Mouse (Mus musculus) left cerebral cortex, adult 9 months (tissue): ENCODE measurements at regions not wholly inside any gene's neighbourhood (a gene's known extent, or its start where the extent isn't known, plus 50 kb on each side); places are given as distances from the start of the nearest gene placed in this dataset.

Experiments
- DNase-seq, 2 experiments: peaks; one replicate each; pipeline ENCODE4 v3.0.0; 2022; ENCODE audit warnings: low spot score in 2 of 2

GRCm38 (mm10) chr10:21482659-21483058, 105.6 kb downstream of the Aldh8a1 start:
- DNase-seq = no peak

- no peak for DNase-seq
These were observed 106.3 kb downstream of the Aldh8a1 start for GRCm38 (mm10) chr10:21483373-21483772.

- no peak for DNase-seq
These were observed 104.5 kb upstream of the 1700020N01Rik start for GRCm38 (mm10) chr10:21488374-21488930.

GRCm38 (mm10) chr10:21490910-21491309, 102.0 kb upstream of the 1700020N01Rik start:
- DNase-seq = no peak

- no peak for DNase-seq
These were observed 100.6 kb upstream of the 1700020N01Rik start for GRCm38 (mm10) chr10:21492254-21492894.

GRCm38 (mm10) chr10:21494536-21494935, 98.4 kb upstream of the 1700020N01Rik start:
- no peak for DNase-seq

- no peak for DNase-seq
These were observed 95.8 kb upstream of the 1700020N01Rik start for GRCm38 (mm10) chr10:21497110-21497509.

- no peak for DNase-seq
These were observed 94.8 kb upstream of the 1700020N01Rik start for GRCm38 (mm10) chr10:21498143-21498542.

- DNase-seq = no peak
These were observed 91.3 kb upstream of the 1700020N01Rik start for GRCm38 (mm10) chr10:21501658-21502057.

GRCm38 (mm10) chr10:21504431-21504830, 88.5 kb upstream of the 1700020N01Rik start:
- DNase-seq = no peak

GRCm38 (mm10) chr10:21511386-21511785, 81.6 kb upstream of the 1700020N01Rik start:
- DNase-seq = no peak

- DNase-seq = no peak
These were observed 80.5 kb upstream of the 1700020N01Rik start for GRCm38 (mm10) chr10:21512486-21512885.

GRCm38 (mm10) chr10:21517721-21518120, 75.2 kb upstream of the 1700020N01Rik start:
- no peak for DNase-seq

- no peak for DNase-seq
These were observed 72.1 kb upstream of the 1700020N01Rik start for GRCm38 (mm10) chr10:21520854-21521253.

GRCm38 (mm10) chr10:21525555-21525954, 67.4 kb upstream of the 1700020N01Rik start:
- DNase-seq = no peak

- DNase-seq = no peak
These were observed 64.5 kb upstream of the 1700020N01Rik start for GRCm38 (mm10) chr10:21528396-21528795.

GRCm38 (mm10) chr10:21529098-21529749, 63.7 kb upstream of the 1700020N01Rik start:
- no peak for DNase-seq

GRCm38 (mm10) chr10:21532142-21532541, 60.8 kb upstream of the 1700020N01Rik start:
- no peak for DNase-seq

GRCm38 (mm10) chr10:21535631-21536030, 57.3 kb upstream of the 1700020N01Rik start:
- no peak for DNase-seq

GRCm38 (mm10) chr10:21538481-21538880, 54.5 kb upstream of the 1700020N01Rik start:
- no peak for DNase-seq
